Mouse (Mus musculus): ENCODE measurements around the gene Ppp1r13l. TPM values are rescaled to one million over a fixed set of nuclear protein-coding genes. Genes with fewer than 3 reads are reported as not detected.

Gene Ppp1r13l
- polyA plus RNA-seq (2012; rRNA removed), result 5.9 and 6.8 TPM in 2 replicates

DNA sequence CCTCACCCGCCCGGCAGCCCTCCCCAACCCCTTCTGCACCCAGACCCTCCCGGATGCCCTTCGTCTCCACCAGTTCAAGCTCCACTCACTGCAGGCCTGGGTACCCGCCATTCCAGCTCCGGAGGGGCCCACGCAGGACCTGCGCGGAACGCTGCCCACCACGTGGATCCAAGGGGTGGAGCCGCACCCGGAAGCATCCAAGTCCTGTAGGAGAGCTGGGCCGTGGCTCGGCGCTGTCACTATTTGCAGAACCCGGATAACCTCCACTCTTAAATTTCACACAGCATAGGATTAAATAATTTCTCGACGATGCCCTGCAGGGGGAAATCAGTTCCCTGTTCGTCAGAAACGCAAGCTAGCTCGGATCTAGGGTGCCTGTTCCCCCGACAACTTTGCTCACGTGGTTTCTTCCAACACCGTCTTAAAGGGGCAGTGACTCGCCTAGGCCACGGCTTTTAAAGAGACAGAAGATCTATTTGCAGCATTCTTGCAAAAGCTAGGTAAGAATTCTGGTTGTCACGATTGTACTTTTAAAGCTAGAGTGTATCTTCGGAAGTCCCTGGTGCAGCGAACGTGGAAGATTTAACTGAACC, at the start of gene Ppp1r13l, which contains the start of gene Cd3eap:
Gene Ppp1r13l, plus strand, starts transcription at position 451 of the 593 bp plus-strand sequence.
Gene Cd3eap, minus strand, starts transcription at position 185 of the 593 bp plus-strand sequence.
- TF ChIP-seq POLR2A (IDR thresholded peaks at IDR 0.05; ENCODE audit: low read depth, low read length) (no peak), CTCF (conservative IDR thresholded peaks at IDR 0.05; ENCODE audit: insufficient read depth, insufficient read length, low read depth, low read length) (no peak)
- WGBS, result under 1% methylated on average over 29 of the region's 31 CpGs
- Histone ChIP-seq H3K27me3 (replicated peaks; ENCODE audit: control insufficient read depth, insufficient read depth, low read length) (no peaks in the 10 kb centered on the region), H3K36me3 (ENCODE audit: control insufficient read depth, insufficient read depth, low read length) (no peaks in the 10 kb centered on the region), H3K27ac (ENCODE audit: insufficient read depth, low read depth, low read length) (peak within 1 kb of the TSS; percentile 90), H3K4me1 (ENCODE audit: control insufficient read depth, insufficient read depth, low read length) (no peaks in the 10 kb centered on the region; the same call in 1 of the 2 replicates), H3K4me3 (ENCODE audit: insufficient read depth, low read depth, low read length) (peak within 1 kb of the TSS; percentile 87)
- peak; percentile 90 for DNase-seq

DNA sequence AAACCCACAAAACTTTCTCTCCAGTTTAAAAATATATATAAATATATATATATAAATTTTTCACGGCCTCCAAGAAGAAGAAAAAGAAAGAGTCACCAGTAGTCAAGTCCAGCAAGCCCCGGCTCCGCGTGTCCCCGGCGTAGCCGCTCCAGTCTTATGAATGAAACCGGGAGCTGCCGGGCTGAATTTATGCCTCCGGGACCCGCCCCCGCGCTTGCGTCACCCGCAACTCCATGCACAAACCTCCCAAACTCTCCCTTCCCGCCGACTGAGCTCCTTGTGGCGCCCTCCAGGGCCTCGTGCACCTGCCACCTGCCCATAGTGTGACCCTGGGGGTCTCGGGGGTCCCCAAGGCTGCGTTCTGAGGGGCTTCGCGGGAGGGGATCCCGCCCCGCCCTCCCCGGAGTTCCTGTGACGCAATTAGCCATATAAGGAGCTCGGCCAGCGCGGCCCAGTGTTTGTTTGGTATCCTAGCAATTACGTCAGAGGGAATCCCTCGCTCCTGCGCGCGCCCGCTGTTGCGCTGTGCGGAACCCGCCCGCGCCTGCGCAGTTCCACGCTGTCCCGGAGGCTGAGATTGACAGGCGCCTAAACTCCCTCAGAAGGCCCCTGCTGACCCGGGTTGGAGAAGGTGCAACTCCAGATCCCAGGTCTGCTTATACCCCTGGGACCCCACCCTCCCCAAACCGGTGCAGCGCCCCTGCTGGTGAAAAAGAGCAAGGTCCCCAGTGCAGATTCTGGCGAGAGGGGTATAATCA, 49.5 kb upstream of the Ppp1r13l start, which contains the start of gene Fosb:
Gene Fosb, minus strand, starts transcription at position 168 of the 758 bp plus-strand sequence.
- H3K27ac ChIP-seq (ENCODE audit: insufficient read depth, low read depth, low read length), result no peak within 1 kb of the TSS; the same call in 1 of the 2 replicates
- peak within 1 kb of the TSS; percentile 94 for H3K4me3 ChIP-seq (ENCODE audit: insufficient read depth, low read depth, low read length)
- DNase-seq, result peak; percentile 98
- peak; percentile 27; the same call in 1 of the 2 replicates for TF ChIP-seq CTCF (conservative IDR thresholded peaks at IDR 0.05; ENCODE audit: insufficient read depth, insufficient read length, low read depth, low read length)
- no peak for TF ChIP-seq POLR2A (IDR thresholded peaks at IDR 0.05; ENCODE audit: low read depth, low read length)
- under 1% methylated on average over 49 of the region's 49 CpGs for WGBS
- H3K27me3 ChIP-seq (replicated peaks; ENCODE audit: control insufficient read depth, insufficient read depth, low read length), result no peaks in the 10 kb centered on the region
- H3K4me1 ChIP-seq (ENCODE audit: control insufficient read depth, insufficient read depth, low read length), result peaks cover 4% of the 10 kb centered on the region; the same call in 1 of the 2 replicates
- H3K36me3 ChIP-seq (ENCODE audit: control insufficient read depth, insufficient read depth, low read length), result no peaks in the 10 kb centered on the region

DNA sequence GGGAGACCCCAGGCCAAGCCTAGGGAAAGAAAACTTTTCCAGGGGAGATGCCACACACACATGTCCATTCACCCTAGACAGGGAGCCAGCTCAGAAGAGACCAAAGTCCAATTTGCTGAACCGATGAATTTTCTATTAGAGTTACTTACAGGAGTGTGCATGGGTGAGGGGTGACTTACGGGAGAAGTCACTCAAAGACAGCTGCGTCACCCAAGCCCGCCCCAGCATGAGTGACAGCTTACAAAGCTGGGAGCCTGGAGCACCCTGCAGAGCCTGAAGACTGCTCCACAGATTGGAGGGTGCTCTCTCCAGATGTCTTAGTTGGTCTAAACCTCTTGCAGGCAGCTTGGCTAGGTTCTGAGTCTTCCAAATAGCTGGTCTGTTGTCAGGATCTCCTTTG, 47.6 kb upstream of the Ppp1r13l start:
- TF ChIP-seq CTCF (conservative IDR thresholded peaks at IDR 0.05; ENCODE audit: insufficient read depth, insufficient read length, low read depth, low read length) (no peak), POLR2A (IDR thresholded peaks at IDR 0.05; ENCODE audit: low read depth, low read length) (no peak)
- H3K4me3 ChIP-seq (ENCODE audit: insufficient read depth, low read depth, low read length), result no peak overlapping the region
- DNase-seq, result peak; percentile 74
- no peaks in the 10 kb centered on the region for H3K27me3 ChIP-seq (replicated peaks; ENCODE audit: control insufficient read depth, insufficient read depth, low read length)
- 21% methylated on average over 4 of the region's 4 CpGs for WGBS
- H3K27ac ChIP-seq (ENCODE audit: insufficient read depth, low read depth, low read length), result no peak overlapping the region
- H3K36me3 ChIP-seq (ENCODE audit: control insufficient read depth, insufficient read depth, low read length), result no peaks in the 10 kb centered on the region
- H3K4me1 ChIP-seq (ENCODE audit: control insufficient read depth, insufficient read depth, low read length), result peaks cover 4% of the 10 kb centered on the region; the same call in 1 of the 2 replicates

- H3K4me3 ChIP-seq (ENCODE audit: insufficient read depth, low read depth, low read length), result no peak overlapping the region
- 58% methylated on average over 5 of the region's 5 CpGs for WGBS
- H3K36me3 ChIP-seq (ENCODE audit: control insufficient read depth, insufficient read depth, low read length), result no peaks in the 10 kb centered on the region
- DNase-seq, result no peak
- no peaks in the 10 kb centered on the region for H3K27me3 ChIP-seq (replicated peaks; ENCODE audit: control insufficient read depth, insufficient read depth, low read length)
- peaks cover 4% of the 10 kb centered on the region; the same call in 1 of the 2 replicates for H3K4me1 ChIP-seq (ENCODE audit: control insufficient read depth, insufficient read depth, low read length)
- no peak for TF ChIP-seq POLR2A (IDR thresholded peaks at IDR 0.05; ENCODE audit: low read depth, low read length)
- TF ChIP-seq CTCF (conservative IDR thresholded peaks at IDR 0.05; ENCODE audit: insufficient read depth, insufficient read length, low read depth, low read length), result no peak
- no peak overlapping the region for H3K27ac ChIP-seq (ENCODE audit: insufficient read depth, low read depth, low read length)
These were observed 45.5 kb upstream of the Ppp1r13l start for GRCm38 (mm10) chr7:19314033-19314432.

DNA sequence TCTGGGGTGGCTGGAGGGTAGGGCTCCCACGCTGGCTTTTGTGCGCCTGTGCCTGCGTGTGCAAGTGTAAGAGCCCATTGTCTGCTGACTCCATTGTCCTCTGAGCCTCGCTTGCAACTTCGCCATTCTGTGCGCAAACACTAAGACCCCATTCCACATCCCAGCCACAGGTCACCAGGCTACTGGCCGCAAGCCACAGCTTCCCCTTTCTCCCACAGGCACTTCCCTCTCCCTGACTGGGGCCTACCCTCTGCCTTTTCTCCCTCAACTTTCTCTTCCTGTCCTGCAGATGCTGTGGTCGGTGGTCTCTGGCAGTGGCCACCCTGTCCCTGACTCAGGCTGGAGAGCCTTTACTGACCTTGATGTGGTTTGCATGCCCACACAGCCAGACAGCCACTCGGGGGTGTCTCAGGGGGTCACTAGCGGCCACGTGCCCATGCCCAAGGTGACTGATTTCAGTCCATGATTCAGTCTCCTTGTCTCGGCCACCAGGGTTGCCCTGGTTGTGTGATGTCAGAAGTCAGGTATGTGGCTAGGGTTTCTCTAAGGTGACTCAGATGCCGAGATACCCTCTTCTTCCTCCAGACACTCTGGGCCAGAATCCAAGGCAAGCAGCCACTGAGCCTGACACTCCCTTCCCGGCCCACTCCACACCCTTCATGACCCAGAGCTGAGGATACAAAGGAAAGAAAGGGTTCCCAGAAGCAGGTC, 42.9 kb upstream of the Ppp1r13l start:
- no peak overlapping the region for H3K4me3 ChIP-seq (ENCODE audit: insufficient read depth, low read depth, low read length)
- H3K27me3 ChIP-seq (replicated peaks; ENCODE audit: control insufficient read depth, insufficient read depth, low read length), result no peaks in the 10 kb centered on the region
- peaks cover 7% of the 10 kb centered on the region; the same call in 1 of the 2 replicates for H3K4me1 ChIP-seq (ENCODE audit: control insufficient read depth, insufficient read depth, low read length)
- DNase-seq, result peak; percentile 34
- WGBS, result 63% methylated on average over 14 of the region's 14 CpGs
- TF ChIP-seq POLR2A (IDR thresholded peaks at IDR 0.05; ENCODE audit: low read depth, low read length) (no peak), CTCF (conservative IDR thresholded peaks at IDR 0.05; ENCODE audit: insufficient read depth, insufficient read length, low read depth, low read length) (no peak)
- H3K27ac ChIP-seq (ENCODE audit: insufficient read depth, low read depth, low read length), result no peak overlapping the region
- no peaks in the 10 kb centered on the region for H3K36me3 ChIP-seq (ENCODE audit: control insufficient read depth, insufficient read depth, low read length)

- DNase-seq, result no peak
- H3K27me3 ChIP-seq (replicated peaks; ENCODE audit: control insufficient read depth, insufficient read depth, low read length), result no peaks in the 10 kb centered on the region
- WGBS, result 82% methylated on average over 2 of the region's 2 CpGs
- TF ChIP-seq CTCF (conservative IDR thresholded peaks at IDR 0.05; ENCODE audit: insufficient read depth, insufficient read length, low read depth, low read length), result no peak
- TF ChIP-seq POLR2A (IDR thresholded peaks at IDR 0.05; ENCODE audit: low read depth, low read length), result no peak
- H3K27ac ChIP-seq (ENCODE audit: insufficient read depth, low read depth, low read length), result no peak overlapping the region
- H3K4me3 ChIP-seq (ENCODE audit: insufficient read depth, low read depth, low read length), result no peak overlapping the region
- peaks cover 7% of the 10 kb centered on the region; the same call in 1 of the 2 replicates for H3K4me1 ChIP-seq (ENCODE audit: control insufficient read depth, insufficient read depth, low read length)
- H3K36me3 ChIP-seq (ENCODE audit: control insufficient read depth, insufficient read depth, low read length), result no peaks in the 10 kb centered on the region
These were observed 41.3 kb upstream of the Ppp1r13l start for GRCm38 (mm10) chr7:19318201-19318600.

Measured in kidney, adult 2 months (tissue).